Mouse (Mus musculus): Measurements from ENCODE around the gene Adamts13.

GRCm38 (mm10) chr2:27006255-27006654 is 33.0 kb downstream of the Adamts13 start:
- TF ChIP-seq CTCF (IDR thresholded peaks at IDR 0.05; ENCODE audit: control insufficient read depth, insufficient read depth, insufficient read length) = no peak
- TF ChIP-seq MYOG (IDR thresholded peaks at IDR 0.05; ENCODE audit: control insufficient read depth, extremely low read depth, insufficient read length) = no peak
- no peak for TF ChIP-seq USF1 (IDR thresholded peaks at IDR 0.05; ENCODE audit: low read depth)
- TF ChIP-seq MAX (IDR thresholded peaks at IDR 0.05) = no peak
- no peak for TF ChIP-seq MYOD1 (IDR thresholded peaks at IDR 0.05; ENCODE audit: control insufficient read depth, insufficient read length, low read depth)
- no peak for TF ChIP-seq CEBPB (IDR thresholded peaks at IDR 0.05; ENCODE audit: low read depth)
- TF ChIP-seq FOSL1 (IDR thresholded peaks at IDR 0.05; ENCODE audit: insufficient read depth, low read length, poor library complexity, severe bottlenecking) = no peak
